Mouse (Mus musculus) neural tube, embryonic 14.5 days (tissue): Measurements from ENCODE around the gene Pin1. TPM values are rescaled to one million over a fixed set of nuclear protein-coding genes. Genes with fewer than 3 reads are reported as not detected.

Experiments
- ATAC-seq: fragments of 200-750 bp; cut with Nextera tagmentation; 2 replicates; pipeline ENCODE4 v1.8.0; 2017; ENCODE audit warnings: low read depth, mild to moderate bottlenecking, moderate TSS enrichment, moderate library complexity
- H3K27ac ChIP-seq: fragments of 300-500 bp; sonication (generic); 2 replicates; pipeline ENCODE4 v1.5.1; 2014; ENCODE audit warnings: low read depth, mild to moderate bottlenecking, control low read depth, low read length, moderate library complexity, mixed read lengths
- H3K27me3 ChIP-seq: fragments of 300-500 bp; sonication (generic); 2 replicates; pipeline ENCODE4 v1.6.1; 2014; ENCODE audit warnings: low read length; ENCODE audit not compliant: control insufficient read depth, insufficient read depth
- H3K36me3 ChIP-seq: fragments of 300-500 bp; sonication (generic); 2 replicates; pipeline ENCODE4 v1.6.1; 2014; ENCODE audit warnings: low read length, mixed read lengths; ENCODE audit not compliant: control insufficient read depth, insufficient read depth
- H3K4me1 ChIP-seq: fragments of 300-500 bp; sonication (generic); 2 replicates; pipeline ENCODE4 v1.6.1; 2014; ENCODE audit warnings: low read length; ENCODE audit not compliant: control insufficient read depth, insufficient read depth
- H3K4me2 ChIP-seq: fragments of 300-500 bp; sonication (generic); 2 replicates; pipeline ENCODE4 v1.6.1; 2014; ENCODE audit warnings: mild to moderate bottlenecking, low read depth, low read length, control low read depth
- H3K4me3 ChIP-seq: fragments of 300-500 bp; sonication (generic); 2 replicates; pipeline ENCODE4 v1.5.1; 2014; ENCODE audit warnings: low read depth, low read length, control low read depth, mixed read lengths
- H3K9ac ChIP-seq: fragments of 300-500 bp; sonication (generic); replicated peaks from 2 replicates; pipeline ENCODE4 v1.6.1; 2014; ENCODE audit warnings: low read depth, mild to moderate bottlenecking, control low read depth, low read length, mixed read lengths
- H3K9me3 ChIP-seq: fragments of 300-500 bp; sonication (generic); 2 replicates; pipeline ENCODE4 v1.6.1; 2016; ENCODE audit warnings: low read length; ENCODE audit not compliant: control insufficient read depth
- WGBS: fragments of 180-500 bp; shearing (Covaris S2); extraction: QIAGEN DNeasy Blood & Tissue Kit; methylation state at CpG from one replicate; pipeline ENCODE4 v1.1.7; 2014; 5-methylcytosine and 5-hydroxymethylcytosine counted together
- polyA plus RNA-seq: library from polyadenylated mRNA; unstranded; fragments of >200 nt; fragmentation: Nextera tagmentation; extraction: Ambion mirVana; gene quantifications from 2 replicates; pipeline ENCODE4 v1.2.1, GENCODE M21; 2014

Gene Pin1
- polyA plus RNA-seq, 1 experiment from 2014 or later = 68.8 TPM

- peak; percentile 73 for ATAC-seq
- Histone ChIP-seq H3K4me1 (peaks cover 7% of the 10 kb centered on the region; the same call in 1 of the 2 replicates), H3K9ac (0 out of 2 replicates have a peak overlapping the region, but pooled peaks have one; percentile 0), H3K4me2 (no peak overlapping the region), H3K9me3 (no peaks in the 10 kb centered on the region), H3K27ac (peak overlapping the region; percentile 69), H3K36me3 (no peaks in the 10 kb centered on the region), H3K4me3 (no peak overlapping the region), H3K27me3 (no peaks in the 10 kb centered on the region)
- 17% methylated on average over 8 of the region's 8 CpGs for WGBS
Observed at GRCm38 (mm10) chr9:20703832-20704380, 52.0 kb downstream of the Pin1 start.

GRCm38 (mm10) chr9:20705420-20705819 lies 53.5 kb downstream of the Pin1 start:
- Histone ChIP-seq H3K36me3 (no peaks in the 10 kb centered on the region), H3K4me2 (no peak overlapping the region)
- no peak for ATAC-seq

GRCm38 (mm10) chr9:20705981-20706380 lies 54.1 kb downstream of the Pin1 start:
- ATAC-seq = no peak
- WGBS = 34% methylated on average over 4 of the region's 4 CpGs
- Histone ChIP-seq H3K9me3 (no peaks in the 10 kb centered on the region), H3K4me3 (no peak overlapping the region), H3K27me3 (no peaks in the 10 kb centered on the region), H3K9ac (no peak overlapping the region), H3K4me1 (peaks cover 7% of the 10 kb centered on the region; the same call in 1 of the 2 replicates), H3K36me3 (no peaks in the 10 kb centered on the region), H3K27ac (no peak overlapping the region), H3K4me2 (no peak overlapping the region)

More at GRCm38 (mm10) chr9:20705420-20705819, 53.5 kb downstream of the Pin1 start:
- H3K4me1 ChIP-seq = peaks cover 7% of the 10 kb centered on the region; the same call in 1 of the 2 replicates
- no peaks in the 10 kb centered on the region for H3K27me3 ChIP-seq
- no peak overlapping the region for H3K4me3 ChIP-seq
- H3K27ac ChIP-seq = no peak overlapping the region
- H3K9ac ChIP-seq = no peak overlapping the region
- H3K9me3 ChIP-seq = no peaks in the 10 kb centered on the region

GRCm38 (mm10) chr9:20710471-20710870 lies 58.6 kb downstream of the Pin1 start:
- Histone ChIP-seq H3K4me3 (no peak overlapping the region), H3K9ac (no peak overlapping the region), H3K36me3 (no peaks in the 10 kb centered on the region), H3K27me3 (no peaks in the 10 kb centered on the region), H3K9me3 (no peaks in the 10 kb centered on the region; the same call in 1 of the 2 replicates), H3K4me1 (peaks cover 14% of the 10 kb centered on the region; the same call in 1 of the 2 replicates), H3K27ac (no peak overlapping the region), H3K4me2 (no peak overlapping the region)
- WGBS = 87% methylated on average over 3 of the region's 3 CpGs
- ATAC-seq = no peak

- 55% methylated on average over 5 of the region's 5 CpGs for WGBS
- H3K4me2 ChIP-seq = no peak overlapping the region
- peak; percentile 36; the same call in 1 of the 2 replicates for ATAC-seq
- no peaks in the 10 kb centered on the region for H3K36me3 ChIP-seq
- peaks cover 14% of the 10 kb centered on the region; the same call in 1 of the 2 replicates for H3K4me1 ChIP-seq
- no peaks in the 10 kb centered on the region; the same call in 1 of the 2 replicates for H3K9me3 ChIP-seq
- peak overlapping the region; percentile 75 for H3K27ac ChIP-seq
- H3K27me3 ChIP-seq = no peaks in the 10 kb centered on the region
- no peak overlapping the region for H3K4me3 ChIP-seq
- H3K9ac ChIP-seq = no peak overlapping the region
Observed at GRCm38 (mm10) chr9:20712934-20713477, 61.1 kb downstream of the Pin1 start.

- Histone ChIP-seq H3K4me1 (peaks cover 14% of the 10 kb centered on the region; the same call in 1 of the 2 replicates), H3K4me2 (no peak overlapping the region), H3K27ac (peak overlapping the region; percentile 75), H3K36me3 (no peaks in the 10 kb centered on the region), H3K27me3 (no peaks in the 10 kb centered on the region), H3K4me3 (no peak overlapping the region), H3K9me3 (no peaks in the 10 kb centered on the region; the same call in 1 of the 2 replicates), H3K9ac (no peak overlapping the region)
- 18% methylated on average over 11 of the region's 11 CpGs for WGBS
- peak; percentile 80 for ATAC-seq
Observed at GRCm38 (mm10) chr9:20713478-20713987, 61.6 kb downstream of the Pin1 start.

- Histone ChIP-seq H3K9me3 (no peaks in the 10 kb centered on the region; the same call in 1 of the 2 replicates), H3K9ac (no peak overlapping the region), H3K27me3 (no peaks in the 10 kb centered on the region), H3K4me2 (no peak overlapping the region), H3K36me3 (no peaks in the 10 kb centered on the region), H3K4me1 (peaks cover 14% of the 10 kb centered on the region; the same call in 1 of the 2 replicates), H3K27ac (no peak overlapping the region), H3K4me3 (no peak overlapping the region)
- 73% methylated on average over 7 of the region's 7 CpGs for WGBS
- no peak for ATAC-seq
Observed at GRCm38 (mm10) chr9:20715332-20715731, 63.4 kb downstream of the Pin1 start.
